Mouse (Mus musculus): ENCODE measurements around the gene Ibtk.
A peak's percentile ranks its signal among the peaks of the same experiment; 100 is the strongest.
"Not testable (repeated sequence)": the region's sequence is repeated elsewhere in the genome, so short reads cannot be mapped to it uniquely, and the experiment has no call there.

The Ibtk gene

GRCm38 (mm10) chr9:85749142-85749921, at the start of gene Ibtk:
Gene Ibtk (minus strand): TSS chr9:85749334.
- DNase-seq (ENCODE audit: low spot score): peak; percentile 97

GRCm38 (mm10) chr9:85791521-85791920, 42.4 kb upstream of the Ibtk start:
- DNase-seq (ENCODE audit: low spot score): not testable (repeated sequence)

- no peak for DNase-seq (ENCODE audit: low spot score)
Measured at GRCm38 (mm10) chr9:85780249-85780648, 31.1 kb upstream of the Ibtk start.

- no peak for DNase-seq (ENCODE audit: low spot score)
Measured at GRCm38 (mm10) chr9:85779458-85779857, 30.3 kb upstream of the Ibtk start.

GRCm38 (mm10) chr9:85777544-85777943, 28.4 kb upstream of the Ibtk start:
- no peak for DNase-seq (ENCODE audit: low spot score)

GRCm38 (mm10) chr9:85772280-85772679, 23.1 kb upstream of the Ibtk start:
- no peak for DNase-seq (ENCODE audit: low spot score)

- DNase-seq (ENCODE audit: low spot score): no peak
Measured at GRCm38 (mm10) chr9:85771454-85771853, 22.3 kb upstream of the Ibtk start.

GRCm38 (mm10) chr9:85770369-85770768, 21.2 kb upstream of the Ibtk start:
- no peak for DNase-seq (ENCODE audit: low spot score)

GRCm38 (mm10) chr9:85769057-85769789, 20.1 kb upstream of the Ibtk start:
- DNase-seq (ENCODE audit: low spot score): peak; percentile 24

GRCm38 (mm10) chr9:85767255-85767654, 18.1 kb upstream of the Ibtk start:
- no peak for DNase-seq (ENCODE audit: low spot score)

- DNase-seq (ENCODE audit: low spot score): no peak
Measured at GRCm38 (mm10) chr9:85762476-85762875, 13.3 kb upstream of the Ibtk start.

GRCm38 (mm10) chr9:85750797-85751196, 1.7 kb upstream of the Ibtk start:
- no peak for DNase-seq (ENCODE audit: low spot score)

GRCm38 (mm10) chr9:85749922-85750509, 882 bp upstream of the Ibtk start:
- DNase-seq (ENCODE audit: low spot score): peak; percentile 44

- peak; percentile 81 for DNase-seq (ENCODE audit: low spot score)
Measured at GRCm38 (mm10) chr9:85748204-85749141, 661 bp downstream of the Ibtk start.

GRCm38 (mm10) chr9:85745566-85745965, 3.6 kb downstream of the Ibtk start:
- DNase-seq (ENCODE audit: low spot score): no peak

- DNase-seq (ENCODE audit: low spot score): no peak
Measured at GRCm38 (mm10) chr9:85743358-85743757, 5.8 kb downstream of the Ibtk start.

GRCm38 (mm10) chr9:85742107-85742506, 7.0 kb downstream of the Ibtk start:
- DNase-seq (ENCODE audit: low spot score): no peak

GRCm38 (mm10) chr9:85739279-85739678, 9.9 kb downstream of the Ibtk start:
- no peak for DNase-seq (ENCODE audit: low spot score)

- peak; percentile 28 for DNase-seq (ENCODE audit: low spot score)
Measured at GRCm38 (mm10) chr9:85734821-85735220, 14.3 kb downstream of the Ibtk start.

- no peak for DNase-seq (ENCODE audit: low spot score)
Measured at GRCm38 (mm10) chr9:85724078-85724477, 25.1 kb downstream of the Ibtk start.

- no peak for DNase-seq (ENCODE audit: low spot score)
Measured at GRCm38 (mm10) chr9:85717336-85717735, 31.8 kb downstream of the Ibtk start.

- no peak for DNase-seq (ENCODE audit: low spot score)
Measured at GRCm38 (mm10) chr9:85707302-85707701, 41.8 kb downstream of the Ibtk start.
